Mouse (Mus musculus) erythroblast, embryonic 14.5 days (primary cell): ENCODE data around the gene Fam129b.

Source experiments
- GATA1 ChIP-seq: IDR thresholded peaks from 2 replicates; pipeline ENCODE4 v1.6.1; 2012; ENCODE audit warnings: low read length, inconsistent platforms, mixed read lengths
- TAL1 ChIP-seq: IDR thresholded peaks from 3 replicates; pipeline ENCODE4 v1.6.1; 2012; ENCODE audit warnings: low read length, inconsistent platforms, mixed read lengths

- TF ChIP-seq TAL1, result no peak
- TF ChIP-seq GATA1, result no peak
These were observed 32.4 kb downstream of the Fam129b start for GRCm38 (mm10) chr2:32908272-32908671.
